Mouse (Mus musculus): Measurements from ENCODE around the gene Gja5. TPM values are rescaled to one million over a fixed set of nuclear protein-coding genes. Genes with fewer than 3 reads are reported as not detected.
"Not testable (repeated sequence)": the region's sequence is repeated elsewhere in the genome, so short reads cannot be mapped to it uniquely, and the experiment has no call there.

Gja5 gene
- total RNA-seq, 2 experiments from 2014 or later, result not detected

DNA sequence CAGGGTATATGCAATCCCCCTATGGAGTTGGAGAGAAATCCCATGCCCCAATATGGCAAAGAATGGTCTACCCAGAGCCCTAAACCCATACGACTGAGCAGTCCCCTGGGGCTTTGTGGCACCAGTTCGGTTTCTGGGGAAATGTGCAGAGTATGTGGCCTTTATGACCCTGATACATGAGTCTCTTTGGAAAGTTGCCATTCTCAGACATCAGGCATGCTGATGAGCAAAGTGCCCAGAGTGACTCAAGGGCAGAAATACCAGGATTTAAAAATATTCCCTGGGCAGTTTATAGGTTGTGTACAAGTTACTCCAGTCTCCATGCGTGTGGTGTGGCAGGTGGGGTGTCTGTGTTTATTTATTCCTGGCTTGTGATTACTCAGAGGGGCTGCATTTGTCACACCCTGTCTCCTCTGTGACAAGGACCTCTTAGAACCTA is 102.5 kb downstream of the Gja5 start:
- ATAC-seq (replicated peaks; ENCODE audit: low FRiP score, poor library complexity, severe bottlenecking), result no peak

DNA sequence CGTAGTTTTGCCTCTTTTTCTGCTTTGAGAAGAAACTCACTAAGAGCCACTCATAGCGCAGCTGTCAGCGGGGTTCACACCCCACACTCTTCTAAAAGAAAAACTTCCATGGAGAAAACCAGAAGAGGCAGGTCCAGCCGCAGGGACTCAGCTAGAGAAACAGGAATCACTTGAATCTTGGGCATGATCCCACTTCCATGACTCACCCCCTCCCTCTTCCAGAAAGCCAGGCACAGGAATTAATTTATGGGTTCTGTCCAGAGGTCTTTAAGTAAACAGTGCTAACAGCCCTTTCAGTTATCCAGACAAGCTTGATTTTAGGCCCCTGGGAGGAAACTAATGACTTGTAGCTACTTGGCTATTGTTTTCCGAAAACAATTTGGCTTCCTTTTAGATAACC is 120.7 kb downstream of the Gja5 start:
- ATAC-seq (replicated peaks; ENCODE audit: low FRiP score, poor library complexity, severe bottlenecking), result no peak

DNA sequence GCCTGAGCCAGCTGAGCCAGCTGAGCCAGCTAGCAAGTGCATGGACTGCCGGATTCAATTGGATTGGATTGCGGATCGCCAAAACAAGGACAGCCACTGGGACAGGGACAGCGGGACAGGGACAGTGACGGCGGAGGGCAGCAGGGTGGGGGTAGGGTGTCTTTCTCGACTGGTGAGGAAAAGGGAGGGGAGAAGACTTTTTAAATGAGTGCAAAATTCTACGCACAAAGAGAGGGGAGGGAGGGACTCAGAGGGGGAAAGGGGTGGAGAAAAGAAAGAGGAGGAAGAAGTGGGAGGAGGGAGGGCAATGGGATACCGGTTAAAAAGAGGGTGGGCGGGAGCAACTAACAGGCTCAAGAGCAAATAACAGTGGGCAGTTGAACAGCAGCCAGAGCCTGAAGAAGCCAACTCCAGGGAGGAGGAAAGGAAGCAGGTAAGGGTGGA is 127.6 kb downstream of the Gja5 start:
- no peak for ATAC-seq (replicated peaks; ENCODE audit: low FRiP score, poor library complexity, severe bottlenecking)

DNA sequence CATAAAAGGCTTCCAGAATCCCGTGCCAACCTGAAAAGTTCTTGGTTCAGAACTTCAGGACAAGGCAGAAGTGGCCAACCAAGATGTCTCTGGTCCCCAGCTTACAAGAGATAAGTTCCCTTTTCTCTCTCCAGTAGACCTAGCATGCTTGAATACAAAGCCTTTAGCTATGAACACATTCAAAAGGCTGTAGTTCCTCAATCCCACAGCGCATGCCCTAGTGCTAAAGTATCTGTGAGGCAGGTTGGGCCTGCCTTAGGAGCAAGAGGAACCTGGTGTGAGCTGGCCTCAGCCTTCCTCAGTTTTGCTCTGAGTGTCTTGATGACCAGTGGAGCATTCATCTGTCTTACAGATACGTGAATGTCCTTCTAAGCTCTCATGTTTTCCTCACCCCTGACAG is 131.1 kb downstream of the Gja5 start:
- ATAC-seq (replicated peaks; ENCODE audit: low FRiP score, poor library complexity, severe bottlenecking), result no peak

DNA sequence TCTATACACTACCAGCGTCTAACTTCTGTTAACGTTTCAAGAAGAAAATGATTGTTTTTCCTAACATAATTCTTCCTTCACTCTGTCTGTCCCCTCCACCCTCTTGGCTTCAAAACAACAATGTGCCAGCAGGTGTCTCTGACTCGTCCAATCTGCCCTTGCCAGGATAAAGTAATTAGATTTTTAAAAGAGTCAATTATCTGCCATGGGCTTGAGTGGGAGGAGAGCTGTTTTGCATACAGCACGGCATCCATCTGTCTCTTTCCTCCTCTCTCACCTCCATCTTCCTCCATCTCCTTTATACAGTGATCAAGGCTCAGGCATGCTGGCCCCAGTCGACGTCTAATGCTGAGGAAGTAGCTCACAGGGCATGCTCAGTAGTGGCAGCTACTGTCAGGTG is 132.6 kb downstream of the Gja5 start:
- ATAC-seq (replicated peaks; ENCODE audit: low FRiP score, poor library complexity, severe bottlenecking), result no peak

DNA sequence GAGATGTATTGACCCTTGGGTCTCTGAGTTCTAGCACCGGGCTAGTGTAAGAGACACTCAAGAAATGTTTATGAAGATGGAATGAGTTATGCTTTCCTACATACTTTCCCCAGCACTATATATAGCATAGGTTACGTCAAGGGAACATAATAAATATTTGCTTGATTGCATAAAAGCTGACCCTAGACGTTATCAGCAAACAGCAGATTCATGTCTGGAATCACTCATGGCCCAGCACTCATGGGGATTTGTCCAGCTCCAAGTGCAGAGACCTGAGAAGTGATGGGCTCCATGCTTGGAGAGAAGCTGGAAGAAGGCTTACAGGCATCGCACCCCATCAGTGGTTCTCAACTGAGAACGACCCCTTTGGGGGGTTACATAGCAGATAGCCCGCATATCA is 135.2 kb downstream of the Gja5 start:
- no peak for ATAC-seq (replicated peaks; ENCODE audit: low FRiP score, poor library complexity, severe bottlenecking)

DNA sequence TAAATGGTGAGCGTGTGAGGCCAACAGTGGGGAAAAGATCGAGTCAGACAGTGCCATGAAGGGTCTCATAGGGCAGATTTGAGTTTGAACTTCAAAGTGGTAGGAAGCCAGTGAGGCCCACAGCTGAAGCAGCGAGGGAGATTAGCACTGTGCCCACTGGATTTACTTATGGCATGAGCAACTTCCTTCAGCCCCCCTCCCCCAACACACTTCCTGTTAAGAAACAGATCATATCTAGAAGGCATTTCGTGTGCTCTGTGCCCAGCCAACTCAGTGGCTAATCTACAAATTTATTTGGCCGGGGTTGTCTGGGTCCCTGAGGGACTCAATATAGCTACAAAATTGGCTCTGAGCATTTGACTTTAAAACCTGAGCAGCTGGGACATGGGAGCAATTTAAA is 139.7 kb downstream of the Gja5 start:
- no peak for ATAC-seq (replicated peaks; ENCODE audit: low FRiP score, poor library complexity, severe bottlenecking)

DNA sequence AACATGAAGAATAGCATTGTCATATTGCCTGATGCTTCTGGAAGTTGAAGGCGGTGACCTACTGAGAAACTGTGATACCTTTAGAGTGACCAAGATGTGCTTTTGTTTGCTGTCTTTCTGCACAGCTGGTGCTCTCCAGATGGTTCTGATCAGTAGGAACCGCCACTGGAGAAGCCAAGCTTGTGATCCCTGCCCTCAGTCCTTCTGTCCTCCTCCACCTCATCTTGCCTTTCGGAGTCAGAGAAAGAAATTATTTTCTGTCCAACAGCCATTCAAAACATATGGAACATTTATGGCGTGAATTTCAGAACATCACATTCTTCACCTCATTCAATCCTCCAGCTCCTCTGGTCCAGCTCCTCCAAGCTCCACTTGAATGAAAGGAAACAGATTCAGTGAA is 143.3 kb downstream of the Gja5 start:
- ATAC-seq (replicated peaks; ENCODE audit: low FRiP score, poor library complexity, severe bottlenecking), result no peak

DNA sequence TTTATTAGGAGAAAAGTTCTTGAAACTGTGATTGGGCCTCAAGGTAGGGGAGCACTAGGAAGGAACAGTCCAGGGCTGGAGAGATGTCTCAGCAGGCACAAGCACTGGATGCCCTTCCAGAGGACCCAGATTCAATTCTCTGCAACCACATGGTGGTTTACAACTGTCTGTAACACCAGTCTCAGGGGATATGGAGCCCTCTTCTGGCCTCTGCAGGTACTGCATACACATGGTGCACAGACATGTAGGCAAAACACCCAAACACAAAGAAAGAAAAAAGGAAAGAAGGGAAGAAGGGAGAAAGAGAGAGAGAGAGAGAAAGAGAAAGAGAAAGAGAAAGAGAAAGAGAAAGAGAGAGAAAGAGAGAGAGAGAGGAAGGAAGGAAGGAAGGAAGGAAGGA is 143.9 kb downstream of the Gja5 start:
- ATAC-seq (replicated peaks; ENCODE audit: low FRiP score, poor library complexity, severe bottlenecking), result no peak

DNA sequence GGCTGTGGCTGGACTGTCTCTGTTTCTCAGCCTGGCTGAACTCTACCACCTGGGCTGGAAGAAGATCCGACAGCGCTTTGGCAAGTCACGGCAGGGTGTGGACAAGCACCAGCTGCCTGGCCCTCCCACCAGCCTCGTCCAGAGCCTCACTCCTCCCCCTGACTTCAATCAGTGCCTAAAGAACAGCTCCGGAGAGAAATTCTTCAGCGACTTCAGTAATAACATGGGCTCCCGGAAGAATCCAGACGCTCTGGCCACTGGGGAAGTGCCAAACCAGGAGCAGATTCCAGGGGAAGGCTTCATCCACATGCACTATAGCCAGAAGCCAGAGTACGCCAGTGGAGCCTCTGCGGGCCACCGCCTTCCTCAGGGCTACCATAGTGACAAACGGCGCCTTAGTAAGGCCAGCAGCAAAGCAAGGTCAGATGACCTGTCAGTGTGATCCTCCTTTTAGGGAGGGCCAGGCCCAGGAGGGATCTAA is 146.8 kb downstream of the Gja5 start:
- ATAC-seq (replicated peaks; ENCODE audit: low FRiP score, poor library complexity, severe bottlenecking), result no peak

DNA sequence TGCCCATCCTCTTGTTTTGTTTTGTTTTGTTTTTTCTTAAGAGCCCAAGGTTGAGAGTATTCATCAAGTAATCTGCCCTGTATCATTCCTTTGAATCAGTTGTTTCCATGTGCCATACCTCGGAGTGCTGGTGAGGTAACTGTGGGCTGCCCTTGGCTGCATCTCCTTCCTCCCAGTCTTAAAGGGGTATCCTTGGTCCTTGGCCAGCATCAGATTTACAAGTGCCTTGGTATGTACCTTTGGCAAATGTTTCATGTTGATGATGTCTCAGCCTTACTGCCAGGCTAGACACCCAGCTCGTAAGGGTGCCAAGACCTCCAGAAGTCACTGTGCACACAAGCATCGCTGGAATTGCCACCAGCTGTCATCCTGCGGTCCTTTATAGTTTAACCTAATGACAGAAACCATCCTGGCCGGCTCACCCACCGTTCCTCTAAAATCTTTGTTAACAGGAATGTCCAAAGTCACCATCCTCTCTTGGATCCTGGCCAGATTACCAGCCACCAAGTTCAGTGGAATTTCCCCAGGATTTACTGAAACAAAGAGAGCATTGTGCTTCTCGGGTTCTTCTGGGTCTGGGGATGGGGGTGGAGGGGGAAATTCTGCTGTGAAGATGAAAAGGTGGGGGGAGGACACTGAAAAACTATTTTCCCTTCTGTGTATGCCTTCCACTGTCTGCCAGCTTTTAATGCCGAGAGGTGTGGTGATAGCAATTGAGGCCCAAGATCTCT is 147.7 kb downstream of the Gja5 start:
- no peak for ATAC-seq (replicated peaks; ENCODE audit: low FRiP score, poor library complexity, severe bottlenecking)

DNA sequence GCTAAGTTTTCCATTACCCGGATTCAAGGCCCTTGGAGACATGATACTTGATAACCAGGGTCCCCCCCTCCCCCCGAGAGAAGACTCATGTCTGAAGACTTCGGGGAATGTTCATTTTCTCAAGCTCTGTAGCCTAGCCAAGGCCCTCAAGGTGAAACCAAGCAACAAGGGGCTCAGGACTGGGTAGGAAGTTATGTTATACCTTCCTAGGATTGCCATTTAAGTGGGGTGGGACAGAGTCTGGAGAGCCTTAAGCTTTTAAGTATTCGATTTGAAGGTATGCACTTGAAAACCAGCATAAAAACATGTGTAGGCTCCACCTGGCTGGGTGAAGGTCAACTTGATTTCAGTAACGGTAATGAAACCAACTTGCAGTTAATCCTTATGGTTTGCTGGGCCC is 154.2 kb downstream of the Gja5 start:
- ATAC-seq (replicated peaks; ENCODE audit: low FRiP score, poor library complexity, severe bottlenecking), result no peak

DNA sequence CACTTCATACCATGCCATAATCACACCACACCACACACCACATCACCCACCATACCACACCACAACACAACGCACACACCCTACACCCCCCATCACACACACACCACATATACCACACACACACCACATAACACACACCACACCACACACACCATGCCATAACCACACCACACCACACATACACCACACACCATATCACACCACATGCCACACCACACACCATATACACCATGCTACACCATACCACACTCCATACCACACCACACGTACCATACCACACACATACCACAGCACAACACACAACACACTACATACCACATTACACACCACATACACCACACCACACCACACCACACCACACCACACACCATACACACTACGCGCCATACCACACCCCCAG is 155.6 kb downstream of the Gja5 start:
- no peak for ATAC-seq (replicated peaks; ENCODE audit: low FRiP score, poor library complexity, severe bottlenecking)

DNA sequence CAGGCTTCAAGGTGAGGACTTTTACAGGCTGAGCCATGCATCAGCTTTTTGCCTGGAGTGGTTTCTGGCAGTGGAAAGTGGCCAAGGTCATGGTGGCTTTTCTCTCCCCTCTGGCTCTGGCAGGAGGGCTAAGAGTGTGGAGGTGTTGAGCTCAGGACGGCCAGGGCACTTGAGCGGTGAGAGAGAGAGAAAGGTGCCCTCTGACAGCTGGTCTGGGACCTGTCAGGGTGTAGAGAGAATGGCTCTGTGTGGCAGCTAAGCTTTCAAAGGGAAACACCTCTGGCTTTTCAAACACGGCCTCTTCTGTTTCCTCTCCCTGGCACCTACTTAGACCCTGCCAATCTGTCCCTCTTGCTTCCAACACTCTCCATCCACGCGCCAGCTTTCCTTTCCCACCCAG is 158.3 kb downstream of the Gja5 start:
- ATAC-seq (replicated peaks; ENCODE audit: low FRiP score, poor library complexity, severe bottlenecking), result no peak

DNA sequence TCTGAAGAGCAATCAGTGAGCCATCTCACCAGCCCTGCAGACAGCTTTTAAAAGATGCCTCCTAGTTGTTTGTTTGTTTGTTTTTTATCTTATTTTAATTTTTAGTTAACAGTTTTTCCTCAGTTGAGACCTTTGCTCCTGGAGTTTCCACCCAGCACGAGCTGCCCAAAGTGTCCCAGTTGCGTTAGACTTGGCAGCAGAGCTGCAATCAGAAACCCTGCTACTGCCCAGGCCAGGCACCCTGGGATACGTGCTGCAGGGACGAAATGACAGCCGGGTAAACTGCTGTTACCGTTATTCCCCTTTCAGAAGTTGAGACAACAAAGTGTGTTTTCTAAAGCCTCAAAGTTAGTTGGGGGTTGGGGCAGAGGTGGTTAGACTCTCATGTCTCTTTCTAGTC is 159.6 kb downstream of the Gja5 start:
- ATAC-seq (replicated peaks; ENCODE audit: low FRiP score, poor library complexity, severe bottlenecking), result no peak

DNA sequence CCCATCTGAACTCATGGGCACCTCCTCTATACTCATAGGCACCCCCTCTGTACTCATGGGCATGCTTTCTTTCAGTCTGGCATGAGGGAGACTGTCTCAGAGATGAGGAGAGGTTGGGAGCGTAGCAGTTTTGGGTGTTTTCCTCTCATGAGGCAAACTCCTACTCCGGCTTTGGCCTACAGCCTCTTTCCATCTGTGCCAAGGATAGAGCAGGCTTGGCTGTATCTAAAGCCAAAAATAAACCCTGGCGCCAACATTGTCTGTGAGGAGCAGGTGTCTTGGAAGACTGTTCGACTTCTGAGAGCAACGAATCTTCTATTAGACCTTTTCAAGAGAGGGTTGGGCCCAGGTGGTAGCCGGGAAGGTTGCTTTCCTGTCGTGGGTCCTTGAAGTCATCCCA is 165.1 kb downstream of the Gja5 start:
- ATAC-seq (replicated peaks; ENCODE audit: low FRiP score, poor library complexity, severe bottlenecking), result not testable (repeated sequence)

DNA sequence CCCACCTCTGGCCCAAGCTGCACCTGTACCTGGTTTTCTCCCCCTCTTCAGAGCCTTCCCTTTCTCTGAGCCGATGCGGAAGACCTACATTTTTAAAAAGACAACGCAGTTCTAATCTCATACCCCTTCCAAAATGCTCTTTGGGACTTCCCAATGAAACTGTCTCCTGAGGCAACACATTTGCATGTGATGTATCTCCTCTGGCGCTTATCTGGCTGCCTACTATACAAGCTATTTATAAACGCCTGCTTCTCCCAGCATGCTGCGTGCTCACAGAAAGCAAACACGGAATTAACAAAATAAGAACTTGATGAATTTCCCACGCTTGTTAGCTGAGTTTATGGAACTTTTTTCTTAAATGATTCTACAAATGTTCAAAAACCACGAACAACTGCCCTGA is 167.4 kb downstream of the Gja5 start:
- not testable (repeated sequence) for ATAC-seq (replicated peaks; ENCODE audit: low FRiP score, poor library complexity, severe bottlenecking)

DNA sequence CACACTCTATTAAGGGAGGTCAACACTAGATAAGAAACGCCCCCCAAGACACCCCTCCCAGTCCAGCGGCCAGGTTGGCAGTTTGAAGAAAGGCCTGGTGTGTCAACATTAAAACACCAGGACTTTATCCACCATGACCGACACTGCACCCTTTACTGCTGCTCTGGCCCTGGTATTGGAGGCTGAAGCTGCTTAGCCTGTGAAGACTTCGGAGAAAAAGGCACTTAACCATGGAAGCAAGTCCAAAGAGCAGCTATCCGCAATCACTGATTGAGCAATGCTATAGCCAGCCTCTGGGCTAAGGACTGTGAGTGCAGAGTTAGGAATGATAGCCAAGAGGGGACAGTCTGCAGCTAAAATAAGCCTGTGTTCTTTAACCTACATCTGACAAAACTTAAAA is 167.9 kb downstream of the Gja5 start:
- ATAC-seq (replicated peaks; ENCODE audit: low FRiP score, poor library complexity, severe bottlenecking), result not testable (repeated sequence)

DNA sequence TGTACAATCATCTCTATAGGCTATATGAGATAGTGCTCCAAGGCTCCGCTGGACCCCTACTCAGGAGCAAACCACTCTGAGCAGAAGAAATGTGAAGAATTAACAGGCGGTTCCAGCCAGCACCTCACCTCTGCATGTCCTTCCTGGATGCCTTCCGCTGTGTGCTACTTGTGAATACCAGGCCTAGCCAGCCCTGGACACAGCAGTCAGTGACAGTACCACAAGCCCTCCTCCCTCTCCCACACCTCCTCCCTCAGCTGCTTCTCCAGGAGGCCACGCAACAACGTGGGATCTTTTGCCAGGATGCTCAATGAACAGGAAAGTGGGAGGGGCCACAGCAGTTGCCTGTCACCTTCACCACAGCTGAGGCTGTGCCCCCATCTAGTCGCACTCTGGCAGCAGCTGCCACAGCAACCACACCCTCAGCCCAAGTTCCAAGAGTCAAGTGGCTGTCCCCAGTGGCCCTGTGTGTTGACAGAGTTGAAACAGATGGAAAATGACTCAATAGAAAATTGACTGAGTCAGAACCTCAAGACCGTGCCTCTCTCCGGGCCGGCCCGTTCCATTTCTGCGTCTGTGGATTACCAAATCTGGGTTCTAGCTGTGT is 171.4 kb downstream of the Gja5 start:
- peak; percentile 14; the same call in 1 of the 2 replicates for ATAC-seq (replicated peaks; ENCODE audit: low FRiP score, poor library complexity, severe bottlenecking)

DNA sequence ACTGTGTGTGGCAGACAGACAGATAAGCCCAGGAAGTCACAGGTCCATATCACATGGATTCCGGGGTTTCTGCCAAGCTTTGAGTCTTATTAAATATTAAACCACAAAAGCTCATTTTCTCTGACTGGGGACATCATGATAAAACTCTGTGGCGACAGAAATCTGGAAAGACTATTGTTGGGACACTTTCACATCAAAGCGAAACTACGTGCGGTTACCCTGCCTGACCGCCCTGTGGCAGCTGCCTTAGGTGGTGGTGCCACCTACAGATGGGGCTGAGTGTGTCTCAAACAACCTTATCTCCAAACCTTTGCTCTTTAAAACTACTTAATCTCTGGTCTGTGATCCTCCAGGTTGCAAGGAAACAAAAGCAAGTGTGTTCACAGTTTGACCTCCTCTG is 171.9 kb downstream of the Gja5 start:
- no peak for ATAC-seq (replicated peaks; ENCODE audit: low FRiP score, poor library complexity, severe bottlenecking)

DNA sequence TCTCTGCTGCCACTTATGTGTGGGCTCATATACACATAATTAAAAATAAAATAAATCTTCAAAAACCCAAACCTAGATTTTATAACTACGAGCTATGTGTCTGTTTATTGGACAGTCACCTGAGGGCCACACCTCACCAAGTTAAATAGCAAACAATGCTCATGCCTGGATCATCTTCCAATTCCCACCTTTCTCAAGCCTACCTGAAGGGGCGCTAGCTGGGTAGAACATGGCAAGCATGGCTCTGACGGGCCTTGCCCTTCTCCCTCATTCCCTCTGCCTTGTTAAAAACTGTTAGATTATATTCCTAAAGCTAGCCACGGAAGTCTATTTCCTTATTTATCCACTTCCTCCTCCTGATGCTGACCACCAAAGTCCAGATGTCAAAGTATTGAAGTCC is 173.9 kb downstream of the Gja5 start:
- ATAC-seq (replicated peaks; ENCODE audit: low FRiP score, poor library complexity, severe bottlenecking), result no peak

DNA sequence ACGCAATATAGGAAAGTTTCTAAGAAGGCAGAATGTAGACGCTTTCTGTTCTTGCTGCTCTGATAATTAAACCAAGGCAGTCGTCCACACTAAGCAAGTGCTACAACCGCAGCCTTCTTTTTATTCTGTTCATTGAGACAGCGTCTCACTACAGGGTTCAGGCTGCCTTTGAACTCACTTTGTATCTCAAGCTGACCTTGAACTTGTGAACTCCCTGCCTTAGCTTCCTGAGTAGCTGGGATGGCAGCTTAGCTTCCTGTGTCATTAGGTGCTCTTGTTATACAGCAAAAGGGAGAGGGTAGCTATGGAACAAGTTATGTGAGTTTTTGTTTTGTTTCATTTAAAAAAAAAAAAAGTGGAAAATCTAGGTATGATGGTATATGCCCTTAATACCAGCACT is 177.7 kb downstream of the Gja5 start:
- no peak for ATAC-seq (replicated peaks; ENCODE audit: low FRiP score, poor library complexity, severe bottlenecking)

Data from erythroid progenitor cell, adult 5-6 weeks (primary cell).